Mouse (Mus musculus): Measurements from ENCODE around the gene Gm20388. TPM values are rescaled to one million over a fixed set of nuclear protein-coding genes. Genes with fewer than 3 reads are reported as not detected.

Gene Gm20388
- polyA plus RNA-seq, 1 experiment from 2014 or later = 1.7 TPM

GRCm38 (mm10) chr8:121121704-121122103 is 1211.1 kb downstream of the Gm20388 start:
- Histone ChIP-seq H3K4me3 (no peak overlapping the region), H3K27ac (no peak overlapping the region), H3K36me3 (no peaks in the 10 kb centered on the region), H3K27me3 (ENCODE audit: insufficient read depth, poor library complexity, severe bottlenecking) (peaks cover 100% of the 10 kb centered on the region), H3K4me1 (replicated peaks) (peaks cover 35% of the 10 kb centered on the region), H3K9me3 (no peaks in the 10 kb centered on the region)
- peak; percentile 9 for DNase-seq (ENCODE audit: low spot score)
- WGBS = 5% methylated on average over 8 of the region's 8 CpGs

- 5% methylated on average over 7 of the region's 7 CpGs for WGBS
- Histone ChIP-seq H3K27me3 (ENCODE audit: insufficient read depth, poor library complexity, severe bottlenecking) (peaks cover 100% of the 10 kb centered on the region), H3K27ac (no peak overlapping the region), H3K9me3 (no peaks in the 10 kb centered on the region), H3K4me1 (replicated peaks) (peaks cover 28% of the 10 kb centered on the region), H3K4me3 (no peak overlapping the region), H3K36me3 (no peaks in the 10 kb centered on the region)
- no peak for DNase-seq (ENCODE audit: low spot score)
Measured at GRCm38 (mm10) chr8:121122368-121122767, 1211.7 kb downstream of the Gm20388 start.

DNA sequence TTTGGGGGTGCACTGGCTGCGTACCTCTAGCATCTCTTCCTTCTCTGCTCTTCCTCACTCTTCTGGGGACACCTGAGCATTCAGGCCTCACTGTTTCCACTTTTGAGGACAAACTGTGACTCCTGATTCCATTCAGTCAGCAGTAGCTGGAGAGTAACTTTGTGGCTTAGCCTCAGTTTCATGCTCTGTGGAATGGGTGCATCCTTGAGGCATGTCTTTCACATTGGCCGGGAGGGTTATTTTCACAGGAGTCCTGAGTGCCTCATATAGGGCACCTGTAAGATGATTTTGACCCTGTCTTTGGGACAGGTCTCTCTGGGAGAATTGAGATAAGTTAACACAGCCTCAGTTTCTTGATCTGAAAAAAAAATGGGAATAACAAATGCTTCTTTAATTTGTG is 1212.5 kb downstream of the Gm20388 start:
- peaks cover 100% of the 10 kb centered on the region for H3K27me3 ChIP-seq (ENCODE audit: insufficient read depth, poor library complexity, severe bottlenecking)
- no peaks in the 10 kb centered on the region for H3K9me3 ChIP-seq
- H3K36me3 ChIP-seq = no peaks in the 10 kb centered on the region
- H3K4me1 ChIP-seq (replicated peaks) = peaks cover 27% of the 10 kb centered on the region
- no peak overlapping the region for H3K27ac ChIP-seq
- WGBS = 45% methylated on average over 2 of the region's 2 CpGs
- H3K4me3 ChIP-seq = no peak overlapping the region
- no peak for DNase-seq (ENCODE audit: low spot score)

DNA sequence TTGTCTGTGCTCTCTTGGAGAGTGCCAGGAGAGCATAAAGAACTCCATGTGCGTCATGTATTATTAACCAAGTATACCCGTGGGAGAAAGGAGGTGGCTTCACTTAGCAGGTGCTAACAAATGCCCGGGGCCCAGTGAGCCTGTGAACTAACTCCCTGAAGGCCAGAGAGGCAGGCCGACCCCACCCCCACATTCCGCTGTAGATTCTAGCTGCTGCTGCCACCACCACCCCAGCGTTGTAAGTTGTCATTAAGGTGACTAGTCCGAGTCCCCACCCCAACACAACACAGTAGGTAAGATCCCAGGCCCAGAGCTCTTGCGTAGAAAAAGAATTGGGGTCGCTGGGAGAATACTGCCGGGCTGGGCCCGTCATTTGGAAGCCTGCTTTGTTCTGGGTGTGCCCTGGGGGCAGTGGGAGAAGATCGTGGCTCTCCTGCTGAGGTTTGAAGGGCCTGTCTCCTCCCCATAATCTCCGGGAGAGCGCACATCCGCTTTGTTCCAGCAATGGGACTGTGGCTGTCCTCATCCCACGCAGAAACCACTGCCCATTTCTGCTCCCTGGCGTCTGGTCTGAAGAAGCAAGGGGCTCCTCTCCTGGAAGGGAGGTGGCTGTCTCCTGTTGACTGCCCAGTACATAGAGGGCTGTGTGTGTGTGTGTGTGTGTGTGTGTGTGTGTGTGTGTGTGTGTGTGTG is 1214.1 kb downstream of the Gm20388 start:
- peak overlapping the region; percentile 59; the same call in 1 of the 2 replicates for H3K27ac ChIP-seq
- peak overlapping the region; percentile 51 for H3K4me3 ChIP-seq
- no peaks in the 10 kb centered on the region for H3K9me3 ChIP-seq
- 3% methylated on average over 17 of the region's 17 CpGs for WGBS
- no peaks in the 10 kb centered on the region for H3K36me3 ChIP-seq
- peaks cover 100% of the 10 kb centered on the region for H3K27me3 ChIP-seq (ENCODE audit: insufficient read depth, poor library complexity, severe bottlenecking)
- peak; percentile 30 for DNase-seq (ENCODE audit: low spot score)
- H3K4me1 ChIP-seq (replicated peaks) = peaks cover 40% of the 10 kb centered on the region

DNA sequence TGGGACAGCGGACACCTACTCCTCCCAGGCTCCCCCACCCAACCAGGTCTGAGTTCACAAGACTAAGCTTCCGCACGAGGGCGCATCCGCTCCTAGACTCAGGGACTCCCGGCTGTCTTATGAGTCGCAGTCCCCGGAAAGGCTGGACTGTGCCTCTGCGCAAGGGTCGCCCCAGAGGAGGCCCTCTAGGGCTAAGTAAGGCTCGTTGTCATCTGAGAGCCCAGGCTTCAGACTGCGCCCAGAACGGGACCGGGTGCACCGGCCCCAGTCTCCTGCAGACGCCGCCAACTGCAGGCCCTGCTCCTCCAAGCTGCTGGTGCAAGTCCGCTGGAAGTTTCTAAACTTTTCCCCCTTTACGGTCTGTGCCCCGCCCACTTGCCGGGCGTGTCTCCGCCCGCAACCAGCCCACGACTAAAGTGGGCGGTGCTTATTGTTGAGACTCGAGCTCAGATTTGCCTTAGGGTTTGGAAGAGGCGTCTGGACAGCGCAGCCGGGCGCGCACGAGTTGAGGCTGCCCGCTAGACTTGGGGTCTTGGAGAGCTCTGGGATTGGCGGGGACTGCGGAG is 1214.8 kb downstream of the Gm20388 start:
- peak overlapping the region; percentile 51 for H3K4me3 ChIP-seq
- no peaks in the 10 kb centered on the region for H3K36me3 ChIP-seq
- peak; percentile 86 for DNase-seq (ENCODE audit: low spot score)
- H3K9me3 ChIP-seq = no peaks in the 10 kb centered on the region
- peaks cover 40% of the 10 kb centered on the region for H3K4me1 ChIP-seq (replicated peaks)
- peaks cover 100% of the 10 kb centered on the region for H3K27me3 ChIP-seq (ENCODE audit: insufficient read depth, poor library complexity, severe bottlenecking)
- H3K27ac ChIP-seq = peak overlapping the region; percentile 59; the same call in 1 of the 2 replicates
- WGBS = under 1% methylated on average over 36 of the region's 36 CpGs

DNA sequence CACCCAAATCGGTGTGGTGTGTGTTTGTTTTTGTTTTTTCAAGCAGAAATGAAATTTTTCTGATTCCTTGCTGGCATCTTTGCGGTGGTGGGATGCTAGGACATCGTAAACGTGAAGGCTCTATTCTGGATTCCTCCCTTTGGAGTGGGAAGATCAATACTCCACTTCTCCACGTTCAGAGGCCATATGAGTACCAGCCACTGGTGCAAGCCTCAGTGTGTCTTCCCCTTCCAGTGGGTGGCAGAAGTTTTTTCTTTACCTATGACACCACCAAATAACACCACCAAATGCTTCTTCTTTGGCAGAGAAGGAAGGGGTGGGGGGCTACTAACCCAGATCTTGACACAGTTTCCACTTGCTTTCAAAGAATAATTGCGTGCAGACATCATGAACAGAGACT is 1215.5 kb downstream of the Gm20388 start:
- peaks cover 100% of the 10 kb centered on the region for H3K27me3 ChIP-seq (ENCODE audit: insufficient read depth, poor library complexity, severe bottlenecking)
- DNase-seq (ENCODE audit: low spot score) = no peak
- peaks cover 40% of the 10 kb centered on the region for H3K4me1 ChIP-seq (replicated peaks)
- peak overlapping the region; percentile 51; the same call in 1 of the 2 replicates for H3K4me3 ChIP-seq
- H3K36me3 ChIP-seq = no peaks in the 10 kb centered on the region
- H3K27ac ChIP-seq = no peak overlapping the region
- no peaks in the 10 kb centered on the region for H3K9me3 ChIP-seq
- WGBS = 5% methylated on average over 6 of the region's 6 CpGs

DNA sequence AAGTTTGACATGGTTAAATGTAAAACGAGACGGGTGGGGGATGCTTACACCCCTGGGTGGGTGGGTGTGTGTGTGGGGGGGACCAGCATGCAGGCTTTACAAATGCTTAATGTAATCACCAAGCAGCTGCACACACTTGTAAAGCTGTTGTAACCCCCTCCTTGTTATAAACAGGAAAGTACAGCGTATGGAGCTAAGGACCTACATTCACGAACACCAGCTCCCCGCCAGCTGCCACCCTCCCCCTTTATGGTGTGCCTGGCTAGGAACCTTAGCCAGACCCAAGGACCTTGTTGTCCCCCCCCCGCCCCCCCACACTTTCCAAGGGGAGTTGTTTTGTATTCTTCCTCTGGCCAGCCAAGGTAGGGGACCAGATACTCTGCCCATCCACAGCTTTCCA is 1216.1 kb downstream of the Gm20388 start:
- peak; percentile 15 for DNase-seq (ENCODE audit: low spot score)
- Histone ChIP-seq H3K27ac (no peak overlapping the region), H3K36me3 (no peaks in the 10 kb centered on the region), H3K4me1 (replicated peaks) (peaks cover 40% of the 10 kb centered on the region), H3K4me3 (no peak overlapping the region), H3K9me3 (no peaks in the 10 kb centered on the region), H3K27me3 (ENCODE audit: insufficient read depth, poor library complexity, severe bottlenecking) (peaks cover 99% of the 10 kb centered on the region)
- WGBS = 5% methylated on average over 6 of the region's 6 CpGs

DNA sequence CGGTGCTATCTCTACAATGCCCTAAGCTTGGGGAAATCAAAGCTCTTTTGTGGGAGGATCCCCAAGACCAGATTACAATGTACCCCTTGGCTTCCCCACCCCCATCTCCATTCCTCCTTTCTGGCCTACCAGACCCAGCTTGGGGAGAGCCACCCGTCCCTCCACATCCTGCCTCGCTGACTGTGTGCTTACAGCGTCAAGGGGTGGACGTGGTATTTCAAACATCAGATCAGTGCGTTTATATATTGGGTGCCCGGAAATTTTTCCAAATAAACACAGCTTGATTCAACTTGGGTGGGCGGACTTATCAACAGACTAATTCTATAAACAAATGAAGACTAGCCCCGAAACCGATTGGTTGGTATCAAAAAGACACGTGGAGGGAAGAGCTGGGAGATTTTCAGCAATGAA is 1216.7 kb downstream of the Gm20388 start:
- Histone ChIP-seq H3K36me3 (no peaks in the 10 kb centered on the region), H3K27me3 (ENCODE audit: insufficient read depth, poor library complexity, severe bottlenecking) (peaks cover 99% of the 10 kb centered on the region), H3K9me3 (no peaks in the 10 kb centered on the region), H3K4me3 (no peak overlapping the region), H3K4me1 (replicated peaks) (peaks cover 40% of the 10 kb centered on the region), H3K27ac (no peak overlapping the region)
- WGBS = 3% methylated on average over 11 of the region's 11 CpGs
- peak; percentile 23 for DNase-seq (ENCODE audit: low spot score)

DNA sequence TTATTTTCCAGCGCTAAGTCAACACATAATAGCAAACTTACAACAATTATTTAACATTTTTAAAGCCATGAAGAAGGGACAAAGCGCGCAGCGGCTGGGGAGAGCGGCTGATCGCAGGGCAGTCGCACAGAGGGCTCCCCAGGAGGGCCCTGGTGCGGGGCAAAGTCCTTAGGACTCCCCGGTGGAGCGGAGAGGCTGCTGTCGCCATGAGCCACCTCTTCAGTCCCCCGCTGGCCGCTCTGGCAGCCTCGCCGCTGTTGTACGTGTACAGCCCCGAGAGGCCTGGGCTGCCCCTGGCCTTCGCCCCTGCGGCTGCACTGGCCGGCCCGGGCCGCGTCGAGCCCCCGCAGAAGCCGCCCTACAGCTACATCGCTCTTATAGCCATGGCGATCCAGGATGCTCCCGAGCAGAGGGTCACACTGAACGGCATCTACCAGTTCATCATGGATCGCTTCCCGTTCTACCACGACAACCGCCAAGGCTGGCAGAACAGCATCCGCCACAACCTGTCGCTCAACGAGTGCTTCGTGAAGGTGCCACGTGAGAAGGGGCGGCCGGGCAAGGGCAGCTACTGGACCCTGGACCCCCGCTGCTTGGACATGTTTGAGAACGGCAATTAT is 1217.2 kb downstream of the Gm20388 start, which contains the start of gene Foxl1:
TSS of gene Foxl1 (plus strand) at position 185 of the 620 bp plus-strand sequence.
- peaks cover 37% of the 10 kb centered on the region for H3K4me1 ChIP-seq (replicated peaks)
- peak within 1 kb of the TSS; percentile 37 for H3K4me3 ChIP-seq
- H3K36me3 ChIP-seq = no peaks in the 10 kb centered on the region
- WGBS = under 1% methylated on average over 43 of the region's 43 CpGs
- no peak for DNase-seq (ENCODE audit: low spot score)
- peaks cover 98% of the 10 kb centered on the region for H3K27me3 ChIP-seq (ENCODE audit: insufficient read depth, poor library complexity, severe bottlenecking)
- H3K9me3 ChIP-seq = no peaks in the 10 kb centered on the region
- peak within 1 kb of the TSS; percentile 76; the same call in 1 of the 2 replicates for H3K27ac ChIP-seq

DNA sequence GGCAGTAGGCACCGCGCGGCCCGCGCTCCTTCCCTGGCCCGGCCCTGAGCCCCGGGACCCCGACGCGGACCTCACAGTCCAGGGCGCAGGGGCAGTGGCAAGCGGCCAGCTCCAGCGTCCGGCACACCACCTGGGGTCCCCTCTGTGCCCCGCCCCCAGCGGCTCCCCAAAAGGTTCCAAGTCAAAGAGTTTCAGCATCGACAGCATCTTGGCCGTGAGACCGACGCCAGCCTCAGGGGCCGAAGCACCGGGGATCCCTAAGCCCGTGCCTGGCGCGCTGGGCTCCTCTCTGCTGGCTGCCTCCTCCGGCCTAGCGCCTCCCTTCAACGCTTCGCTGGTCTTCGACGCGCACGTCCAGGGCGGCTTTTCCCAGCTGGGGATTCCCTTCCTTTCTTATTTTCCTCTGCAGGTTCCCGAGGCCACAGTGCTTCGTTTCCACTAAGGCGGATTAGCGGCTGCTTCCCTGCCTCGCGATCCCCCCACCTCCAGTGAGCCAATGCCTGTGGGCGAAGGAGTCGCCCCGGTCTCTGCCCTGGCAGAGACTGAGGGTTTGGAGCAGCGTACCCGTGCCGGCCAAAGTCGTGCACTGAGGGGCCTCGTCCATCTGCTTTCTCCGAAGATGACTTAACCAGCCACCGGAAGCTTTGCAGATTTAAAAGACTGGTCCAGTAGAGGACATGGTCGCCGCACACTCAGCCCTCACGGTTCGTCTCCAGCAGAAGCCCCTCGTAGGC is 1218.1 kb downstream of the Gm20388 start:
- no peaks in the 10 kb centered on the region for H3K36me3 ChIP-seq
- peak; percentile 53 for DNase-seq (ENCODE audit: low spot score)
- H3K9me3 ChIP-seq = no peaks in the 10 kb centered on the region
- WGBS = 2% methylated on average over 55 of the region's 55 CpGs
- H3K4me1 ChIP-seq (replicated peaks) = peaks cover 35% of the 10 kb centered on the region
- H3K27ac ChIP-seq = peak overlapping the region; percentile 17; the same call in 1 of the 2 replicates
- H3K4me3 ChIP-seq = peak overlapping the region; percentile 37
- H3K27me3 ChIP-seq (ENCODE audit: insufficient read depth, poor library complexity, severe bottlenecking) = peaks cover 98% of the 10 kb centered on the region

DNA sequence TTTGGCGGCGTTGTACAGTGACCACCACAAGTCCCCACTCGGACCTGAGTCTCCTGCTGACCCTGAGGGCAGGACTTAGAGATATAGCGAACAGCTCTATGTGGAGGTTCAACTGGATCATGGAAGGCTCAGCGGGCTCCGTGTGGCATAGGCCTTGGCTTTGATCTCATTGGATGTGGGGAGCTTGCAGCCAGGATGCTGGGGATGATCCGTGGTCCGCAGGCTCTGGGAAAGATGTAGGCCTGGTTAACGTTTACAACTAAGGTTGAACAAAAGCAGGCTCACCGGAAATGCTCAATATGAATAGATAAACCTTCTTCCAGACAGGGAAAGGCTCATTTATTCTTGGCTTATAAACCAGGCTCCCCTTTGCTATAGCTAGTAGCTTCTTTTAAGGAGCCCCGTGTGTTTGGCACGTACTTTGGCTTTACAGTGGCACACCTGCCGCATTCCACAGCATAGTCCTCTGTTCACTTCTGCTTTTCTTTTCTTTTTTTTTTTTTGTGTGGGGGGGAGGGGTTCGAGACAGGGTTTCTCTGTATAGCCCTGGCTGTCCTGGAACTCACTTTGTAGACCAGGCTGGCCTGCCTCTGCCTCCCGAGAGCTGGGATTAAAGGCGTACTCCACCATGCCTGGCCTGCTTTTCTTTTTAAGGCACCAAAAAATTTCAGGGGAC is 1218.8 kb downstream of the Gm20388 start:
- Histone ChIP-seq H3K36me3 (no peaks in the 10 kb centered on the region), H3K27me3 (ENCODE audit: insufficient read depth, poor library complexity, severe bottlenecking) (peaks cover 98% of the 10 kb centered on the region), H3K27ac (no peak overlapping the region), H3K4me3 (peak overlapping the region; percentile 37; the same call in 1 of the 2 replicates), H3K9me3 (no peaks in the 10 kb centered on the region), H3K4me1 (replicated peaks) (peaks cover 35% of the 10 kb centered on the region)
- 21% methylated on average over 16 of the region's 16 CpGs for WGBS
- DNase-seq (ENCODE audit: low spot score) = no peak

DNA sequence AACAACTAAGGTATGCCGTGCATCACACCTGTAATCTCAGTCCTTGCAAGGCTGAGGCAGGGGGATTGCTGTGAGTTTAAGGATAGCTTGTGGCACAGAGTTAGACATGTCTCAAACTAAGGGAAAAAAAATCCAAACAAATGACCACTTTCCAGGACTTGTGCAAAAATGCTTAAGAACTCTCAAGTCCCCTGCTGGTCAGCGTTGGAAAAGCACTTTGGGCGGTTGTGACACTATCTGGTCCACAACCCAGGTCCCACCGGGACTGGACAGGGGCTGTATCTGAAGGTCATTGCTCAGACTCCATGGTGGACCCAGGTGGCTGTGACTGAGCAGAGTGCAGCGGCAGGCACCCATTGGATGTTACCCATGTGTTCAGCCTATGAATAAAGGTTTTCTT is 1219.9 kb downstream of the Gm20388 start:
- H3K27ac ChIP-seq = no peak overlapping the region
- no peak overlapping the region for H3K4me3 ChIP-seq
- WGBS = 35% methylated on average over 5 of the region's 5 CpGs
- no peaks in the 10 kb centered on the region for H3K9me3 ChIP-seq
- DNase-seq (ENCODE audit: low spot score) = peak; percentile 44
- peaks cover 24% of the 10 kb centered on the region for H3K4me1 ChIP-seq (replicated peaks)
- H3K27me3 ChIP-seq (ENCODE audit: insufficient read depth, poor library complexity, severe bottlenecking) = peaks cover 91% of the 10 kb centered on the region
- H3K36me3 ChIP-seq = no peaks in the 10 kb centered on the region

All from hindbrain, embryonic 10.5 days (tissue).